Mouse (Mus musculus) lung, adult 2 months (tissue): ENCODE measurements around the gene Rheb. TPM values are rescaled to one million over a fixed set of nuclear protein-coding genes. Genes with fewer than 3 reads are reported as not detected.
"Not testable (repeated sequence)": the region's sequence is repeated elsewhere in the genome, so short reads cannot be mapped to it uniquely, and the experiment has no call there.

Experiments
- DNase-seq: peaks from one replicate; pipeline ENCODE4 v3.0.0; 2022
- H3K4me1 ChIP-seq: fragments of 200-500 bp; 2 replicates; pipeline ENCODE4 v1.6.1; 2011; ENCODE audit warnings: low read length; ENCODE audit not compliant: control insufficient read depth, insufficient read depth
- H3K4me3 ChIP-seq: fragments of 200-500 bp; replicated peaks from 2 replicates; pipeline ENCODE3; 2011; ENCODE audit warnings: low read depth, mild to moderate bottlenecking, control low read depth, low read length; ENCODE audit errors: extremely low read depth
- CTCF ChIP-seq: fragments of 200-500 bp; IDR thresholded peaks from 2 replicates; pipeline ENCODE4 v1.5.1; 2011; ENCODE audit warnings: mild to moderate bottlenecking, low read length, control low read depth; ENCODE audit not compliant: insufficient read depth
- POLR2A ChIP-seq: fragments of 200-500 bp; IDR thresholded peaks from 2 replicates; pipeline ENCODE4 v1.6.1; 2011; ENCODE audit warnings: low read depth, mild to moderate bottlenecking, control low read depth, low read length, borderline replicate concordance; ENCODE audit errors: extremely low read depth
- WGBS: fragments of 180-500 bp; shearing (Covaris S2); methylation state at CpG from one replicate; pipeline ENCODE4 v1.1.7; 2018; 5-methylcytosine and 5-hydroxymethylcytosine counted together
- polyA plus RNA-seq: library from polyadenylated mRNA; depleted of rRNA; stranded (reverse); fragments of >200 nt; gene quantifications from 2 replicates; pipeline ENCODE4 v1.2.3, GENCODE M21; 2012

The Rheb gene
- polyA plus RNA-seq, 1 experiment = 27.1 TPM

GRCm38 (mm10) chr5:24822781-24823180 lies 19.6 kb downstream of the Rheb start:
- 64% methylated on average over 3 of the region's 3 CpGs for WGBS
- TF ChIP-seq POLR2A = no peak
- no peak for TF ChIP-seq CTCF
- no peak for DNase-seq
- no peak overlapping the region for H3K4me3 ChIP-seq
- peaks cover 25% of the 10 kb centered on the region for H3K4me1 ChIP-seq

GRCm38 (mm10) chr5:24822231-24822630 lies 20.2 kb downstream of the Rheb start:
- H3K4me1 ChIP-seq = peaks cover 25% of the 10 kb centered on the region
- WGBS = 70% methylated on average over 3 of the region's 3 CpGs
- not testable (repeated sequence) for H3K4me3 ChIP-seq, DNase-seq

- peaks cover 20% of the 10 kb centered on the region for H3K4me1 ChIP-seq
- H3K4me3 ChIP-seq = no peak overlapping the region
- TF ChIP-seq CTCF (no peak), POLR2A (no peak)
- WGBS = 39% methylated on average over 3 of the region's 3 CpGs
- no peak for DNase-seq
Measured at GRCm38 (mm10) chr5:24821403-24821841, 21.0 kb downstream of the Rheb start.

GRCm38 (mm10) chr5:24820627-24821026 lies 21.8 kb downstream of the Rheb start:
- H3K4me3 ChIP-seq = no peak overlapping the region
- peaks cover 15% of the 10 kb centered on the region for H3K4me1 ChIP-seq
- no peak for TF ChIP-seq CTCF
- TF ChIP-seq POLR2A = no peak
- no peak for DNase-seq
- WGBS = 78% methylated on average over 5 of the region's 5 CpGs

- TF ChIP-seq CTCF = no peak
- no peak for TF ChIP-seq POLR2A
- no peak for DNase-seq
- Histone ChIP-seq H3K4me3 (no peak overlapping the region), H3K4me1 (peaks cover 12% of the 10 kb centered on the region)
- WGBS = 82% methylated on average over 4 of the region's 4 CpGs
Measured at GRCm38 (mm10) chr5:24817191-24817590, 25.2 kb downstream of the Rheb start.

GRCm38 (mm10) chr5:24813946-24814345 lies 28.5 kb downstream of the Rheb start:
- no peak overlapping the region for H3K4me3 ChIP-seq
- TF ChIP-seq POLR2A (no peak), CTCF (no peak)
- H3K4me1 ChIP-seq = peaks cover 7% of the 10 kb centered on the region
- WGBS = 34% methylated on average over 3 of the region's 3 CpGs
- no peak for DNase-seq

- WGBS = 49% methylated on average over 4 of the region's 4 CpGs
- TF ChIP-seq POLR2A (no peak), CTCF (no peak)
- Histone ChIP-seq H3K4me3 (no peak overlapping the region), H3K4me1 (peaks cover 7% of the 10 kb centered on the region)
- DNase-seq = no peak
Measured at GRCm38 (mm10) chr5:24813005-24813404, 29.4 kb downstream of the Rheb start.

- TF ChIP-seq CTCF = no peak
- no peak for TF ChIP-seq POLR2A
- Histone ChIP-seq H3K4me1 (no peaks in the 10 kb centered on the region; the same call in 1 of the 2 replicates), H3K4me3 (no peak overlapping the region)
- 74% methylated on average over 6 of the region's 6 CpGs for WGBS
- no peak for DNase-seq
Measured at GRCm38 (mm10) chr5:24805222-24805621, 37.2 kb downstream of the Rheb start.

- Histone ChIP-seq H3K4me1 (no peaks in the 10 kb centered on the region; the same call in 1 of the 2 replicates), H3K4me3 (no peak overlapping the region)
- no peak for DNase-seq
- WGBS = 88% methylated on average over 8 of the region's 8 CpGs
- no peak for TF ChIP-seq CTCF
- TF ChIP-seq POLR2A = no peak
Measured at GRCm38 (mm10) chr5:24804661-24805060, 37.8 kb downstream of the Rheb start.

GRCm38 (mm10) chr5:24801841-24802624 lies 40.4 kb downstream of the Rheb start:
- TF ChIP-seq POLR2A = no peak
- no peak for TF ChIP-seq CTCF
- Histone ChIP-seq H3K4me3 (no peak overlapping the region), H3K4me1 (no peaks in the 10 kb centered on the region; the same call in 1 of the 2 replicates)
- WGBS = 44% methylated on average over 6 of the region's 6 CpGs
- no peak for DNase-seq
